Mouse (Mus musculus): ENCODE measurements at regions not wholly inside any gene's neighbourhood (a gene's known extent, or its start where the extent isn't known, plus 50 kb on each side); places are given as distances from the start of the nearest gene placed in this dataset.

DNA sequence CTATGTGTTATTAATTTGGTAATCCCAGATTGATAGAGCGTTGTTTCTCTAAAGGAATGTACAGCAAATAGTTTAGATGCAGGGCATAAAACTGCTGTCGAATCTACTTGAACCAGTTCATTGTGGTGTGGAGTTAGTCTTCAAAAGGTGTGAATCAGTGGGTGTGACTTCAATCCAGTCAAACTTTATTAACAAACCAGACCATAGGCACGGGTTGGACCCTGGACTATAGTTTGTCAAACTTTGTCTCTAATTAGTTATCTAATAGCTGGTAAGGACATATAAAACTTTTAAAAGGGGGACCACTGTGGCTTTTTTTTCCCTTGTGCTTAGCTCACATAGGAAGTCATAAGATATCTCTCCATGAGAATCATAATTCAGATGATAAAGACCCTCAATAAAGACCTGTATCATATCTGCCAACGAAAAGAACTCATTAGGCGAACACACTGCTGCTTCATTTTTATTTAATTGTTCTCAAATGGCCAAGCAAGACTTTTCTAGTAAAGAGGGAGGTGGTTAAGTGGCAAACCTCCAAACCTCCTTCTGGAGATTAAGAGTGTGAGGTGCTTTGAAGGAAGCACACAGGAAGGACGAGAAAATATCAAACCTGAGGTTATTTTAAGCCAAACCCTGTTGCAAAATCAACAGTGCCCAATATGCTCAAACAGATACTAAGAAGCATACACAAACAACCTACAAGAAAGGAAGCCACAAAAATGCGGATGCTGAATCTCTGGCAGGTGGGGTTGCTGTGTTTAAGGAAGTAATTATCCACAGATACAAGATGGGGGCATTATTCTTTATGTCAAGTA, 379.3 kb upstream of the Mmadhc start:
- no peak for ATAC-seq
- H3K27me3 ChIP-seq (ENCODE audit: control insufficient read depth, insufficient read depth, low read depth, low read length), result no peaks in the 10 kb centered on the region
- no peaks in the 10 kb centered on the region for H3K4me1 ChIP-seq (ENCODE audit: control insufficient read depth, insufficient read depth, low read length)
- H3K9me3 ChIP-seq (replicated peaks; ENCODE audit: control insufficient read depth, low read length, poor library complexity, severe bottlenecking), result no peaks in the 10 kb centered on the region
- no peak overlapping the region for H3K4me2 ChIP-seq (ENCODE audit: low read length)
- no peak overlapping the region for H3K9ac ChIP-seq (ENCODE audit: low read depth, low read length)
- no peak overlapping the region for H3K27ac ChIP-seq (ENCODE audit: low read length)
- H3K4me3 ChIP-seq (ENCODE audit: low read depth, low read length), result no peak overlapping the region
- 89% methylated on average over 7 of the region's 7 CpGs for WGBS
- no peaks in the 10 kb centered on the region for H3K36me3 ChIP-seq (ENCODE audit: control insufficient read depth, insufficient read depth, low read length)

DNA sequence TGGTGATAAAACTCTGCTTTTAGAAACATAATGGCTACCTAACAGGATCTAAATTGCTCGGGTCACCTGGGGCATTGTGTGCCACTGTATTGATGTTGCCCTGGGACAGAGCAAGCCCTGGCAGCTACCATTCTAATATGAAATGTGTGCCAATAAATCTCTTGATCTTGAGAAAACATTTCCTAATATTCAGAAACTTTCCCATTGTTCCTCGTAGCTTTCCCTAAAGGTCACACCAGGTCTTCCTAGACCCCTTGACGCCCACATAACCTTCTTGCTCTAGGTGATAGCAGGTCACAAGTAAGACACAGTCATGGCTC, 378.2 kb upstream of the Mmadhc start:
- WGBS, result 94% methylated on average over 3 of the region's 3 CpGs
- Histone ChIP-seq H3K36me3 (ENCODE audit: control insufficient read depth, insufficient read depth, low read length) (no peaks in the 10 kb centered on the region), H3K27ac (ENCODE audit: low read length) (no peak overlapping the region)

DNA sequence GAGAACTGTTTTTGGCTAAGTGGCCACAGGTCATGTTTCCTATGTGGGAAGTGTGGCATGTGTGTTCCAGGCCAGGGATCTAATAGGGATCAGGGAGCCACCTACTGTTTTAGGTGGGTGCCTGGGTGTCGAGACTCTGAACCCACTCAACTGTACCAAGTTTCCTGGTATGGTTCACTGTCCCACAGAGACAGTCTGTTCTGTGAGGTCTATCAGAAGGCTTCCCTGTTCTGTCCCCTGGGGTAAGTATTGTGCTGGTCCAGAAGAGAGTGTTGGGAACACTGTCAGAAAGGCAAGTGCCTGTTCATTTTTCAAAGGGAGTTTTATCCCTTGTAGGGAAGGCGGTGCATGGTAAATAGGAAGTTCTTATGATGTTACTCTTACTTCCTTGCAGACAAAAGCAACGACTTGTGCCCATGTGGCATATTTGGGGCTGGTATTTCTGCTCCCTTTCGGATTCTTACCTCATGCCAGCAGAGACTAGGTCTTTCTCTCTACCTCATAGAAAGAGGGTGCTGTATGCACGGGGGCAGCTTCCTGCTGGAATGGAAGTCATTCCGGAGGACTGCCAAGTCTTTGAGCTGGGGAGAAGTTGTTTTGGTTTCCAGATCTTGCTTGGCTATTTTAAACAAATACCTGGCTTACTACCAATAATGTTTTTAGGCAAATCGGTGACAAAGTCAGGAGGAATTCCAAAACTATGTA, 377.7 kb upstream of the Mmadhc start:
- Histone ChIP-seq H3K27me3 (ENCODE audit: control insufficient read depth, insufficient read depth, low read depth, low read length) (no peaks in the 10 kb centered on the region), H3K36me3 (ENCODE audit: control insufficient read depth, insufficient read depth, low read length) (no peaks in the 10 kb centered on the region), H3K4me1 (ENCODE audit: control insufficient read depth, insufficient read depth, low read length) (no peaks in the 10 kb centered on the region), H3K9me3 (replicated peaks; ENCODE audit: control insufficient read depth, low read length, poor library complexity, severe bottlenecking) (no peaks in the 10 kb centered on the region), H3K27ac (ENCODE audit: low read length) (no peak overlapping the region), H3K4me2 (ENCODE audit: low read length) (no peak overlapping the region), H3K9ac (ENCODE audit: low read depth, low read length) (no peak overlapping the region), H3K4me3 (ENCODE audit: low read depth, low read length) (no peak overlapping the region)
- 92% methylated on average over 7 of the region's 7 CpGs for WGBS
- no peak for ATAC-seq

More for the DNA sequence above, 378.2 kb upstream of the Mmadhc start:
- Histone ChIP-seq H3K4me1 (ENCODE audit: control insufficient read depth, insufficient read depth, low read length) (no peaks in the 10 kb centered on the region), H3K4me3 (ENCODE audit: low read depth, low read length) (no peak overlapping the region), H3K9ac (ENCODE audit: low read depth, low read length) (no peak overlapping the region), H3K4me2 (ENCODE audit: low read length) (no peak overlapping the region), H3K27me3 (ENCODE audit: control insufficient read depth, insufficient read depth, low read depth, low read length) (no peaks in the 10 kb centered on the region), H3K9me3 (replicated peaks; ENCODE audit: control insufficient read depth, low read length, poor library complexity, severe bottlenecking) (no peaks in the 10 kb centered on the region)
- ATAC-seq, result no peak

DNA sequence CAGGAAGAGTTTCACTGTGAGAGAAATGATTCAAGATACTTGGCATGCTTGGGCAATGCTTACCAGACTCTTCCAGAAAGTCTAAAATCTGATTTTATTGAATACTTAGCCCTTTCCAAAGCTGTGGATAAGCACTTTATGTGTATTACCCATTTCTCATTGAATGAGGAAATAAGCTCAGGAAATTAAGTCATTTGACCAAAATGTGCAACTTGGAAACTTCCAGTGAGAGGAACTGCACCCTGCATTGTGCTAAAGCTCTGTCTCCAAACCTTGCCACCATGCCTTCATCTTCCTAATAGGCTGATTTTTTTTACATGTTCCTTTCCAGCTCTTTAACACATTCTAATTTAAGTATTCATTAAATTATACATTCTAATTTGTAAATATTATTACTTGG, 372.7 kb upstream of the Mmadhc start:
- no peaks in the 10 kb centered on the region for H3K9me3 ChIP-seq (replicated peaks; ENCODE audit: control insufficient read depth, low read length, poor library complexity, severe bottlenecking)
- H3K27ac ChIP-seq (ENCODE audit: low read length), result no peak overlapping the region
- no peak for ATAC-seq
- H3K4me2 ChIP-seq (ENCODE audit: low read length), result no peak overlapping the region
- H3K9ac ChIP-seq (ENCODE audit: low read depth, low read length), result no peak overlapping the region
- no peaks in the 10 kb centered on the region for H3K36me3 ChIP-seq (ENCODE audit: control insufficient read depth, insufficient read depth, low read length)
- no peak overlapping the region for H3K4me3 ChIP-seq (ENCODE audit: low read depth, low read length)
- H3K27me3 ChIP-seq (ENCODE audit: control insufficient read depth, insufficient read depth, low read depth, low read length), result no peaks in the 10 kb centered on the region
- H3K4me1 ChIP-seq (ENCODE audit: control insufficient read depth, insufficient read depth, low read length), result peaks cover 2% of the 10 kb centered on the region; the same call in 1 of the 2 replicates

DNA sequence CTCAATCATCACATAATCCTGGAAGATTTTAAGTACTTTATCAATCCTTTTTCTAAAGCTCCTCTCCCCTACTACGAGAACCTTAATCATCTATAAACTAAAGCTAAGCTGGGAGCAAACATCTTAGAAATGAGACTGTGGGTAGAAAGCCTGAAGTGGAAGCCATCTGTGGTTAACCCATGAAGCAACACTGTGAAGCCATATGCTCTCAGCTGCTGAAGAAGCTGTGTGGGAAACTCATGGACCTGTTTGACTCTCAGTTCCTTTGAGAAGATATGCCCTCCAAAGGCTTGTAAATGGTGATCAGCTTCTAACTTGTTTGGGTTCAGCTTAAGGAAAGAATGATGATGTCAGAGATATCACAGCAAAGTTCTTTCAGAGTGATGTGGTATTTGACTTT, 372.2 kb upstream of the Mmadhc start:
- Histone ChIP-seq H3K4me2 (ENCODE audit: low read length) (no peak overlapping the region), H3K27ac (ENCODE audit: low read length) (no peak overlapping the region), H3K4me1 (ENCODE audit: control insufficient read depth, insufficient read depth, low read length) (peaks cover 2% of the 10 kb centered on the region; the same call in 1 of the 2 replicates), H3K36me3 (ENCODE audit: control insufficient read depth, insufficient read depth, low read length) (no peaks in the 10 kb centered on the region), H3K9me3 (replicated peaks; ENCODE audit: control insufficient read depth, low read length, poor library complexity, severe bottlenecking) (no peaks in the 10 kb centered on the region), H3K27me3 (ENCODE audit: control insufficient read depth, insufficient read depth, low read depth, low read length) (no peaks in the 10 kb centered on the region), H3K4me3 (ENCODE audit: low read depth, low read length) (no peak overlapping the region), H3K9ac (ENCODE audit: low read depth, low read length) (no peak overlapping the region)
- WGBS, result 68% methylated on average over 1 of the region's 1 CpGs
- ATAC-seq, result no peak

DNA sequence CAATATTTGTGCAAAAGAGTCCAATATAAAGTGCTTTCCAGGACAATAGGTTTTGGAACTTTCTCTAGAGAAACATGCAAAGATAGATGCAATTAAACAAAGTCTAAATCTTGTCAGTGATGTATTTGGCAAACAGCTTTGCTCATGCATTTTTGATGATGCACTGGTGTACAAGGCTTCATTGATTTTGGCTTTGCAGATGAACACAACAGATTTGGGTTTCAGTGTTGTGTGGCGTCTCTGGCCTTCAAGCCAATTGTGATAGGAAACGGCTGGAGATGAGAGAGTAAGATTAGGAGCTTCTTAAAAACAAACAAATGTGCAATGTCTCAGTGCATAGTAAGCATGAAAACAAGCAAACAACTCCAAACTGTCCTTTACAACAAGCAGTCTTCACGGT, 370.6 kb upstream of the Mmadhc start:
- Histone ChIP-seq H3K27me3 (ENCODE audit: control insufficient read depth, insufficient read depth, low read depth, low read length) (no peaks in the 10 kb centered on the region), H3K9ac (ENCODE audit: low read depth, low read length) (no peak overlapping the region), H3K36me3 (ENCODE audit: control insufficient read depth, insufficient read depth, low read length) (no peaks in the 10 kb centered on the region), H3K4me2 (ENCODE audit: low read length) (no peak overlapping the region), H3K27ac (ENCODE audit: low read length) (no peak overlapping the region), H3K4me3 (ENCODE audit: low read depth, low read length) (no peak overlapping the region), H3K9me3 (replicated peaks; ENCODE audit: control insufficient read depth, low read length, poor library complexity, severe bottlenecking) (no peaks in the 10 kb centered on the region), H3K4me1 (ENCODE audit: control insufficient read depth, insufficient read depth, low read length) (peaks cover 2% of the 10 kb centered on the region; the same call in 1 of the 2 replicates)
- WGBS, result 57% methylated on average over 3 of the region's 3 CpGs
- ATAC-seq, result no peak

DNA sequence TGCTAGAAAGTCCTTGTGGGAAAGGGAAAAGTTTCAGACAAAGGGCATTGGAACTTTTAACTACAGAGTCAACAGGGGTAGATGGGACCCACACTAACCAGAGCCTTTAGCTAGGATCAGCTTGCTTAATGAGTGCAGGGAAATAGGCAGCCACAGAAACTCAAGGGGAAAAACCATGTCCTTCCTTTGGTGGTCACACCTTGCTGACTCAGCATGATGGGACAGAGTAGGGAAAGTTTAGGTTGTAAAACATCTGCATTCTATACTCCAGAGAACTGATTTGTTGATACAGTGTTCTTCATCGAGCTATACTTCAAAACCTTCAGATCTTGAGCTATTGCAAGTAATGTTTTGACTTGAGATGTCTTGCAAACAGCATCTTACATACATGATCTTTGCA, 365.9 kb upstream of the Mmadhc start:
- Histone ChIP-seq H3K9ac (ENCODE audit: low read depth, low read length) (no peak overlapping the region), H3K4me2 (ENCODE audit: low read length) (no peak overlapping the region), H3K4me3 (ENCODE audit: low read depth, low read length) (no peak overlapping the region), H3K9me3 (replicated peaks; ENCODE audit: control insufficient read depth, low read length, poor library complexity, severe bottlenecking) (no peaks in the 10 kb centered on the region), H3K27me3 (ENCODE audit: control insufficient read depth, insufficient read depth, low read depth, low read length) (no peaks in the 10 kb centered on the region), H3K4me1 (ENCODE audit: control insufficient read depth, insufficient read depth, low read length) (peaks cover 2% of the 10 kb centered on the region; the same call in 1 of the 2 replicates), H3K27ac (ENCODE audit: low read length) (no peak overlapping the region), H3K36me3 (ENCODE audit: control insufficient read depth, insufficient read depth, low read length) (no peaks in the 10 kb centered on the region)
- ATAC-seq, result no peak
- 88% methylated on average over 1 of the region's 1 CpGs for WGBS

DNA sequence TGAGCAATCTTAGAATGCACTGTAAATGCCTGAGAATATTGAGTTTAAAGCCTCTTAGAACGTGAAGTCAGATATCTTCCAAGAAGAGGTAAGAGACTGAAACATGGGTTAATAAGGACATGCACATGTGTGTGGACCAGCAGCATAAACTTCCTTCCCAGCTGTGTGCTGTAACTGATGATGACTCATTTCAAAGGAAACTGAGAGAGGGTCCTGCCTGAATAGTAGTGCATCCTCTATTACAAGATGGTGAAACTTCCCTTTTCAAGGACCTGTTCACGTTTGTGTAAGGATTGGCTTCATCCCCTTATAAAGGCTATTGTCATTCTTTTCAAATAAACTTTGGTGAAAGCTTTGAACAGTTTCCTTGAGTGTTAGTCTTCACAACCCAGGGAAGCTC, 363.4 kb upstream of the Mmadhc start:
- Histone ChIP-seq H3K27ac (ENCODE audit: low read length) (no peak overlapping the region), H3K36me3 (ENCODE audit: control insufficient read depth, insufficient read depth, low read length) (no peaks in the 10 kb centered on the region), H3K4me2 (ENCODE audit: low read length) (no peak overlapping the region), H3K9ac (ENCODE audit: low read depth, low read length) (no peak overlapping the region), H3K9me3 (replicated peaks; ENCODE audit: control insufficient read depth, low read length, poor library complexity, severe bottlenecking) (no peaks in the 10 kb centered on the region), H3K27me3 (ENCODE audit: control insufficient read depth, insufficient read depth, low read depth, low read length) (no peaks in the 10 kb centered on the region), H3K4me1 (ENCODE audit: control insufficient read depth, insufficient read depth, low read length) (no peaks in the 10 kb centered on the region), H3K4me3 (ENCODE audit: low read depth, low read length) (no peak overlapping the region)
- 56% methylated on average over 2 of the region's 2 CpGs for WGBS
- no peak for ATAC-seq

DNA sequence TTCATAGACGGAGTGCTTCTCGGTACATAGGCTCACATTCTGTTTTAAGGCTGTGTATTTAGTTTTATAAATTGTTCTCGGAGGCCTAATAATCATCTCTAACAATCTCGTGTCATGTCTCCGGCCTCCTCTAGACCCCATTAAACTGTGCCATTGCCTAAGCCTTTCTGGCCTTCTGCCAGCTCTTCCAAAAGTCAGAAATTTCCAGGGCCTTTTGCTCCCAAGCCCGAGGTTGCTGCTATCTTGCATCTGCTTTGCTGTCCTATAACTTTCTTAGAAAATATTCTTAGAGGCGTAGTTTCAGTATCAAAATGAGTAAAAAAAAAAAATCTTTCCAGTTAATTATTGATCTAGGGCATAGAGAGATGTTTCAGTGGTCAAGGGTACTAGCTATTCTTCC, 361.2 kb upstream of the Mmadhc start:
- no peak overlapping the region for H3K4me2 ChIP-seq (ENCODE audit: low read length)
- no peak overlapping the region for H3K4me3 ChIP-seq (ENCODE audit: low read depth, low read length)
- H3K36me3 ChIP-seq (ENCODE audit: control insufficient read depth, insufficient read depth, low read length), result no peaks in the 10 kb centered on the region
- no peaks in the 10 kb centered on the region for H3K27me3 ChIP-seq (ENCODE audit: control insufficient read depth, insufficient read depth, low read depth, low read length)
- H3K27ac ChIP-seq (ENCODE audit: low read length), result no peak overlapping the region
- no peaks in the 10 kb centered on the region for H3K9me3 ChIP-seq (replicated peaks; ENCODE audit: control insufficient read depth, low read length, poor library complexity, severe bottlenecking)
- H3K9ac ChIP-seq (ENCODE audit: low read depth, low read length), result no peak overlapping the region
- H3K4me1 ChIP-seq (ENCODE audit: control insufficient read depth, insufficient read depth, low read length), result no peaks in the 10 kb centered on the region
- ATAC-seq, result no peak
- 87% methylated on average over 7 of the region's 7 CpGs for WGBS
